Mouse (Mus musculus) bone marrow, adult 2 months (tissue): ENCODE measurements at regions not wholly inside any gene's neighbourhood (a gene's known extent, or its start where the extent isn't known, plus 50 kb on each side); places are given as distances from the start of the nearest gene placed in this dataset.

Experiments used
- CTCF ChIP-seq: fragments of 200-500 bp; IDR thresholded peaks from 2 replicates; pipeline ENCODE4 v1.5.1; 2011; ENCODE audit warnings: low read length, control low read depth; ENCODE audit not compliant: control insufficient read depth, insufficient read depth
- POLR2A ChIP-seq: fragments of 200-500 bp; IDR thresholded peaks from 2 replicates; pipeline ENCODE4 v1.6.1; 2011; ENCODE audit warnings: low read depth, mild to moderate bottlenecking, control low read depth, low read length, borderline replicate concordance; ENCODE audit not compliant: control insufficient read depth

DNA sequence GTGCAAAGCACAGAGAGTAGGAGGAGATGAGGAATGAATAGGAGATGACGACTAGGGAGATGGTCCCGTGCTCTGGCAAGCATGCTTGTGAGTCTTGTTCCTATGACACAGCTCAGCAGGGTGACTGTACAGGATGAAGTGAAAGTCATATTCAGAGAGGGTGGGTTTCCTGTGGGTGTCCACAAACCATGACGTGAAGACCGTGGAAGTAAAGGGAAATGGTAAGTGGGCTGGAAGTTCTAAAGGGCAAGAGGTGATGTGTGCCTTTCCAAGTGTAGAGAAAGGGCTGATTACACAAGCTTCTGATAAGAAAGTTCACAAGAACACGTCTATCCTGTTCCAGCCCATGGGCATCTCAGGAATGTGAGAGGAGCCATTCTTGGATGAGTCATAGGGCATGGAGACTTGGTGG lies 138.0 kb upstream of the Foxa2 start:
- no peak for TF ChIP-seq CTCF
- no peak for TF ChIP-seq POLR2A
